Mouse (Mus musculus) frontal cortex, adult (tissue): Measurements from ENCODE around the gene Taf4.

ENCODE experiments used
- ATAC-seq: cut with Nextera tagmentation; 2 replicates; pipeline ENCODE4 v1.9.2; 2017; ENCODE audit warnings: mild to moderate bottlenecking, moderate library complexity, mixed read lengths; ENCODE audit not compliant: low TSS enrichment

The Taf4 gene

DNA sequence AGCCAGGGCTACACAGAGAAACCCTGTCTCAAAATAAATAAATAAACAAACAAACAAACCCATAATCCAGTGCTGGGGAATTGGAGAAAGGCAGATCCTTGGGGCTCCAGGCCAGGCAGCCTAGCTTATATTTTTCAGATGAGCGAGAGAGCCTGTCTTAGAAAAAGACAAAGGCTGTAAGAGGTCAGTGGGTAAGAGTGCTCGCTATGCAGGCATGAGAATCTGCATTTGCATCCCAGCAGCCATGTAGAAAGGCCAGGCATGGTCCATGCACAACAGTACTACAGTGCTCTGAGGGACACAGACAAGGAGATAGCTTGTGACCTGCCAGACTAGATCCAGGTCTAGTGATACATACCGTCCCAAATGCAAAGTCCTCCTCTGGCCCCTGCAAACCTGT lies 6.3 kb upstream of the Taf4 start:
- ATAC-seq, result no peak

DNA sequence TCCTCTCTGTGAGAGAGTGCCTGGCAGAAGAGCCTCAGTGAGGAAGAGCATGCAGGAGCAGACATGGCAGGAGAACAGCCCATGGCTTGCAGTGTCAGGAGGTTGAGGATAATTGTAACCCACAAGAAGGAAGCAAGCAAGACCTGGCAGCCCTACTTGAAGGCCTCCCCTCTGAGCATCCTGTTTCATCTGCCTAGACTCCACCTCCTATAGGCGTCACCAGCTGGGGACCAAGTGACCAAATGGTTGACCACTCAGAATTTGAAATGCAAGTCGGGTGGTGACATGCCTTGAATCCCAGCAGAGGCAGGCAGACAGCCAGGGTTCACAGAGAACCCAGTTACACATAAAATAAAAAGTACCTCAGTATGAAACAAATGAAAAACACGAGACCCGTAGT lies 4.2 kb upstream of the Taf4 start:
- no peak for ATAC-seq

DNA sequence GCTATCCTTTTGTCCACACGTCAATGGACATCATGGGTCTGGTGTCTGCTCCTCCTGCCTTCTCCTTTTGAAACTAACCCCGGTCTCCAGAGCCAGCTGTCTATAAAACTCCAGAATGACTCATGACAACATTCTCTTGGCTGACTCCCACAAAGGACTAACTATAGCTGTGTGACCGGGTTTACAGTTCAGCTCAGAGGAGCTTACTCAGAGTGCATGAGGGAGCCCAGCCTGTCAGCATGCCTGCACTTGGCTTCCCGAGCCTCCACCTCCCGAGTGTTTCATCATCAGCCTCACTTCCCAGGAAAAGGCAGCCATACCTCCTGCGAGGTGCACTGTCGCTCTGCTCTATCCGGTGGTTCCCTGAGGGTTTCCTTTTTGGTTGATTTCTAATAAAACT lies 3.4 kb upstream of the Taf4 start:
- peak; percentile 63 for ATAC-seq

DNA sequence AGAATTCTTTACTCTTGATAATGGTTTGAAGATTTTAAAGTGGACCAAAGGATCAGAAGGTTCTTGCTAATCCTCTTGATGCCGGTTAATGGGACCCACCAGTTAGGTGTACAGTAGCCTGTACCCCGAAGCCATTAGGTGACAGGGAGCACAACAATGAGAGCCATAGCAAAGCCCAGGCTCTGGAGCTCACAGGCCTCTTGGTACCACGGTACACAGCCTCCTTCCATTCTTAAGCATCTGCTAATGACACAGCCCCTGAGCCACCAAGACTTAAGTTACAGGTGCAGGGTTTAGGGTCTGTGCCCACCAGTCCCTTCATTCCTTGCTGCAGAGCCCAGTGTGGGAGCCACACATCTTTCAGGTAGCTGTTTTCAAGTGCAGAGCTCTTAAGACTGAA lies 1.8 kb upstream of the Taf4 start:
- ATAC-seq, result no peak

DNA sequence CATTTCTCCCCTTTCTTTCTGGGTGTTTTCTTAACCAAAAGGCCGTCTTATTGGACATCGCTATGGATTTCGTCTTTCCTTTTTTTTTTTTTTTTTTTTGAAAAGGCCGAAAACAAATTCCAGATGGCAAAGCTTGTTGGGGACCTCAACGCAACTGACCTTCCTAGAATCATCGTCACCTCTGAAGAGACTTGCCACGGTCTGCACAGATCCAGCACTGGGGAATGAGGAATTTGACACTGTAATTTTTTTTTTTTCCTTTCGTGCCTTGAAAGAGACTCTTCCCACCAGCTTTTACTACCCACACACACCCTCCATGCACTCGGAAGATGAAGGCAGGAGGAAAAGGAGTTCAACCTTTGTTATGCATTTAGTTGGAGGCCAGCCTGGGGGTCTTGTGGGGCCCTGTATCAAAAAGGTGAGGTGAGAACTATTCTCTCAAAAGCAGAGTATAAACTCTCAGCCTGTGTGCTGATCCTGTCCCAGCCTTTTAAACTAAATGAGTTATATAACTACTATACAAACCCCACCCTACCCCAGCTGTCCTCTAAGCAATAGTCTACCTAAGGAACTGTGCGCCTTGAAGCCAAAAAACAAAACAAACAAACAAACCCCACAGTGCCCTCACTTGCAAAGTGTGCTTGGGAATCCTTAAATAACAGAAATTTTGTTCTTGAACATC lies 1.0 kb upstream of the Taf4 start:
- ATAC-seq, result peak; percentile 32

DNA sequence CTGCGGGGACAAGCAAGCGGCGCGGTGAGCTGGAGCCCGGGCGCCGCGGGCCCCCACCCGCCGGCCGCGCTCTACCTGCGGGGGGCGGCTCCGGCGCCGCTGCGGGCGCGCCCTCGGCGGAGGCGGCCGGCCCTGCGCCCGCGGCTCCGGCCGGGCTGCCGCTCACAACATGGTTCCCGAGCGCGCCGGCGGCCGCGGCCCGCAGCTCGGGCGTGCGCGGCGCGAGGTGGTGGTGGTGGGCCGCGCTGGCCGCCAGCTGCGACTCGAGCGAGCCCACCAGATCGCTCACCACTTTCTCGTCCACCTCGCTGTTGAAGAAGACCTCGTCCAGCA lies 185 bp downstream of the Taf4 start:
- 0 out of 2 replicates have a peak, but pooled peaks have one; percentile 6 for ATAC-seq

DNA sequence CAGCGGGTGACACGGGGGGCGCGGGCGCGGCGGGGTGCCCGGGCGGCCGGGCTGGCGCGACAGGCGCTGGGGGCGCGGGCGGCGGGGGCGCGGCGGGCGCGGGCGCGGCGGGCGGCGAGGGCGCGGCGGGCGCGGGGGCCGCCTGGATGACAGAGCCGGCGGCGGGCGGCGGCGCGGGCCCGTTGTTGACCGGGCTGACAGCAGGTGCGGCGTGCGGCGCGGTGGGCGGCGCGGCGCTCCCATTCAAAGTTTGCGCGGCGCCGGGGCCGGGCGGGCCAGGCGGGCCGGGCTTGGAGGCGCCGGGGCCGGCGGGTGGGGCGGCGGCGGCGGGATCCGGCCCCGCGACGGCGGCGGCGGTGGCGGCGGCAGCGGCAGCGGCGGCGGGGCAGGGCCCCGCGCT lies 595 bp downstream of the Taf4 start:
- ATAC-seq, result no peak

DNA sequence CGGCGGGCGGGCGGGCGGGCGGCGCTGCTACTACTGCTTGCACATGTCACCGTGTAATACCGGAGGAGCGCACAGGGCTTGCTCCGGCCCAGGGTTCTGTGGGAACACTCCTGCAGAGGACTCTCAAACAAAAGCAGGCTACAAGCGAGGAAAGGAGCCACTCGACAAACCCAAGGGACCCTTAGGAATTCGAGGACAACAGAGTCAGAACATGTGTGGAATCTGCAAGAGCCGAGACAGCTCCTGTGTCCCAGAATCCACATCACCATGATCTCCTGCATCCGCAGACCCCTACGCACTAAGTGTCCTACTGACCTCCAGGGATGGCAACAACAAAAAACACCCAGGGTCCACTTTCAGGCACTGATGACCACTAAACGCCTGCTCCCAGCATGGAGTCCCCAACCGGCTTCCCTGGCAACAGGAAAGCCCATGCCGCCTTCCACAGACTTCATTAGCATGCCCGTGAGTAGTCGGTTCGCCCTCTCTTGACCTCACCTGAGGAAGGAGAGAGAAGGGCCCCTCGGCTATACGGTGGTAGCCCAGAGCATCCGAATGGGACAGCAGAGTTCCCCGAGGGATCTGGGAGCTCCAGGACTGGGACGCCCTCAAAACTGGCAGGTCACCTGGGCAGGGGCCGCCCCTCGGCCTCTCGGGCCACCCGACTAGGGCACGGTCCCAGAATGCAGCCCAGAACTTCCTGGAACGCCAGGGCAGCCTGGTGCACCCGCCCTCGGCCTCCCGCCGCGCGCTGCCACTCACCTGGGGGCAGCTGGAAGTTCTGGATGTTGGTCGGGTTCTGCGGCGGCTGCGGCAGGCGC lies 1.6 kb downstream of the Taf4 start:
- no peak for ATAC-seq

DNA sequence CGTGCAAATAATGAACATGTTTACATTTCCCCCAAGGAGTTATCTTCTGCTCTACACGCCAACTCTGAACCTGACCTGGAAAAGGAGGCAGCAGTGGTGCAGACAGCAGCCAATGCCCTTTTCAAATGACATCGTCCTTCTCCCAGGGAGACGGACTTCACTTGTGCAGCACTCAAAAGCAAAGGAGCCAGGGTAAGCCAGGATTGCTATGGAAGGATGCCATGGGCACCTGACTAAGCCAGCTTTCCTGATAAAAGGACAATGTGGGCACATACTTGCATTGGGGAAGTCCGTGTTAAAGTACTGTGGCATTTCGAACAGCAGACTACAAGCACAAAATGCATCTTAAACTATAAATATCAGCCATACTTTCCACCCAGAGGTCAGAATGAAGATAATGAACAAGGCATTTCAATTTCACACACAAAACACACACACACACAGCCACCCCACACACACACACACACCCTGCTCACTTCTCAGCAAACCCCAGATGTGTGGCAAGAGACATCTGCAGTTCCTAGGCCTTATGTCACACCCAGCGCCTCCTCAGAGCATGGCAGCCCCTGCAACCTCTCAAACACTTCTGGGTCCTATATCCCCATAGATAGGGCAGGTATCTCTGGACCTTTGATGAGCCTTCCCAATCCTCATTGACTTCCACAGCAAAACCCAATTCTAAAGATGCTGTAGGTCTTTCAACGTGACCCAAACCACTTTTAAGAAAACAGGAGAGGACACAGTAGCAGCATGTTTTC lies 2.4 kb downstream of the Taf4 start:
- no peak for ATAC-seq

DNA sequence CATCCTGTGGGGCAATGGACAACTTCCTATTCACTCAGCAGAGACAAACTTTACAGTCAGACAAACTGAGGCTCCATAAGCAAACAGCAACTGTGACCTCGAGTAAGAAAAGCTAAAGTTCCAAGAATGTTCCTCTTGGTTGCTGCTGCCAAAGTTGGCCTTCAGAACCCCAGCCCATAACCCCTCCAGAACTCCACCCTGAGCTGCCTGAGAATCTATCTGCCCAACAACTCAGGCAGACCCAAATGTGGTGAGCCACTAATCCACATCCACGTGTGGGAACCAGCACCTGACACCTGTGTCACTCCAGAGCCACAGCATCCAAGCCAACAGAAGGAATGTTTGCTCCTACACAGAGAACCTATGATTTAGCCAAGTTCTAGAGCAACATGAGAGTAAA lies 4.0 kb downstream of the Taf4 start:
- no peak for ATAC-seq

DNA sequence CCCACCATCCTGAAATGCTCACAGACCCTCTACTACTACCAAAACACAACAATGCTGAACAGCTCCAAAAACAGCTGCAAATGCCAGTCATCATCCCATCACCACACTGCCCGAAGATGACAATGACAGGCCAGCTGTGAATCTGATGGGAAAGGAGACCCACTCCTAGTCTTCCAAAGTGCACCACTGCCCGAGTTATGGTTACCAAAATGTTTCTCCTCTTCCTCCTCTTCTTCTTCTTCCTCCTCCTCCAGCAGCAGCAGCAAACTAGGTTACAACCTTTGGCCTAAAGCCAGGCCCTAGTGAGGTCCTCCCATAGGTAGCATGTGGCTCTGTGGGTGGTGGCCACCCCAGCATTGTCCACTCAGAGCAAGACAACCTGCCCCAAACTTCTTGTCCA lies 4.6 kb downstream of the Taf4 start:
- ATAC-seq, result no peak

DNA sequence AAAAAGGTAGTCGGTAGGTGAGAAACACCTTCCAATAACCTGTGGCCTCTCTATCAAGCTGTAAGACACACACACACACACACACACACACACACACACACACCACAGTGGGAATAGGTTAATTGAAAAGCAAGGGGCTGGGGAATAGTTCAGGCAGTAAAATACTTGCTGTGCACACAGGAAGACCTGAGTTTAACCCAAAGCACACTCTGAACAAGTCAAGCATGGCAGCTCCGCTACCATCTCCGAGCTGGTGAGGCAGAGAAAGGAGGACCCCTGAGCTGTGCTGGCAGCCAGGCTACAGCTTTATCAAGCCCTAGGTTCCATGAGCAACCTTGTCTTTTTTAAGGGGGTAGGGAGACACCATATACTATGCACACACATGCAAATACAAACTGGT lies 7.3 kb downstream of the Taf4 start:
- no peak for ATAC-seq

DNA sequence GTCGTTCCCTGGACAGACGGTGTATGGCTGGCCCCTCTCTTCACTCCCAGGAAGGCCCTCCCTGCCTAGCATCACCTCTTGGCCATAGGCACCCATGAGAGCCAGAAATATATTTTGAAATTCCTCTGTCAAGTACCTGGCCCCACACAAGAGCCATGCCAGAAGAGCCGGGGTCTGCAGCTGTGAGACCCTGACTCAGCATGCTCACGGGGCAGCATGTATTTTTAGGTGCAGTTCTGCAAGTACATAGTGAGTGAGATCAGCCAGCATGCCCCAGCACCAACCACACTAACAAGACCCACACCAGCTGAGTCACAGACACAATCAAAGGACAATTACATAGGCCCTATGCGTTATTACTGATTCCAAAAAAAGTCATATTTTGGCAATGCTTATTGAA lies 8.8 kb downstream of the Taf4 start:
- no peak for ATAC-seq

DNA sequence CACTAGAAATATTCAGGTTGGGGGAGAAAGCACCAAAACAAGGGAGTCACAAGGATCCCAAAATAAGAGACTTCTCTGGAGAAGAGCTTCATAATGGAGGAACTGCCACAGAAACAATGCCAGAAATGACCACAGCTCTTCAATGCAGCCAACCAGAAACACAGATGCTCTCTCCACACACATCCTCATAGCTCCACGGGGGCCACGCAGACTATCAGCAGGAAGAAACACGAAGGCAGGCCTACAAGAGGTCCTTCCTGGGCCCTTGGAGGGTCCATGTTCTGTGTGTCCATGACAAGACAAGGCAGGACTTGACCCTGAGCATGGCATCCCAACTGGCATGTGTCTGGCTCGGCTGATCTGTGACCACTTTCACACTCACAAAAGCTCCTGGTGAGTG lies 15.0 kb downstream of the Taf4 start:
- ATAC-seq, result no peak

DNA sequence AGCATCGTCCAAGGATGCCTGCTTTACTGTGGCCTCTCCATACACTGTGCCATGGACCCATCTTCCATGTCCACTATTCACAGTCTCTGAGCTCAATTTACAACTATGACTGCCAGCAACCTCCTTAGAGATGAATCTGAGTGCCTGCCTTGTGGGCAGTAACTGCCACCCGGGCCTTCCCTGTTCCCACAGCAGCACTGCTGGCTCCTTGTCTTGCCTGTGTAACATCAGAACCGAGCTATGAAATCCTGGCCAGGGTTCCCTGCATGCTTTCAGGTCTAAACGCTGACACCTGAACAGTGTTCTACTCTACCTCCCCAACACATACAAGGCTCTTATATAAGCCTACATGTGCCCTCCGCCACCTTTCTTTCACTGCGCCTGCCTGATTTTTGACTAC lies 16.1 kb downstream of the Taf4 start:
- ATAC-seq, result 0 out of 2 replicates have a peak, but pooled peaks have one; percentile 33

DNA sequence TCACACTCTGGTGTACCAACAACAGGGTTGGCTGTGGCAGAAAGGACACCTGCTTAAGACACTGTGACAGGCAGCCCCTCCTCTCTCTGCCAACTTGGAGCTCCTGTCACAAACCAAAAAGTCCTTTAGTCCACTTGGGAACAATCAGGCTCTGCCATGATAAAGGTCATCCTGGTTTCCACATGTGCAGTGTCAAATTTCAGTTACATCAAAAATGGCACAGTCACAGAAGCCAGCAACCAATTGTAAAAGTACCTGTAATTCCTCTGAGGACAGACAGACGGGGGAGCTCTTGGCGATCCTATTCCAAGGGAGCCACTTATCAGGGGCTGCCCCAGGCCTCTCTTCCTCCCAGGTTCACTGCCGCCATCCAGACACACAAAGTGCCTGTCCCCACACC lies 17.1 kb downstream of the Taf4 start:
- ATAC-seq, result no peak

DNA sequence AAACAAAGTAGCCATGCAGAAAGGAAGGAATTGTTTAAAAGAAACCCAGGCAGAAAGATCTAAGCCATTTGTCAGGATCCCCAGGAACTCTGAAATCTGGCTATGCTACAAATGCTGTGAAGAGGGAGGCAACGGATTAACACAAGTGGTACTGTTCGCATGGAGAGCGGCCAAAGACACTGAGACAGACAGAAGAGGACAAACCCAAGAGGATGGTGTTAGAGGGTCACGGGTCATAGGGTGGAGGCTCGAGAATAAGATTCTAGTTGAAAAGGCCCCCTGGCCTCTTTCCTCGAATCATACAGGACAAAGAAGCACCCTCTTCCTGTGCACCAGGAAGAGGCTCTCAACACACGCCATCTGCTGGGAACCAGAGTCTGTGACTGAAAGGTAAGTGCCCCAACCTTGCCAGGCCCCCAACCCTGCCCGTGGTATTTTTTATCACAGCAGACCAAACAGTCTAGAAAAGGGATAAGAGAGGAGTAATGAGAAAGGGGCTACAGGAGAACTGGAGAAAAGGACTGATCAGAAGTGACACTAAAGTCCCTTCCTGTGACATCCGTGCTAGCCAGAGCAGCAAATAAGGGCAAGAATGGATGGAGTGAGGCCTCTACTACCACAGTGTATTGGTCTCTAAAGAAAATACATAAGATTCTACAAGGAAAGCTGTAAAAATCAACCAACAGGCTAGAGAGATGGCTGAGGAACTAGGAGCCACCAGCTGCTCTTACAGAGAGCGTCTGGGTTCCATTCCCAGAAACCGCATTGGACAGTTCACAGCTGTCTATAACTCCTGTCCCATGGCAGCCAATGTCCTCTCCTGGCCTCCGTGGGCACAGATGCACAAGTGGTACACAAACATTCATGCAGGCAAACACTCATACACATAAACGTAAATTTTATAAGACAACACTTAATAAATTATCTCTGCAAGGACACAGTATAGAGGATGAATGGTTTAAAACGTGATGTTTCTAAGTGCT lies 24.6 kb downstream of the Taf4 start:
- no peak for ATAC-seq

DNA sequence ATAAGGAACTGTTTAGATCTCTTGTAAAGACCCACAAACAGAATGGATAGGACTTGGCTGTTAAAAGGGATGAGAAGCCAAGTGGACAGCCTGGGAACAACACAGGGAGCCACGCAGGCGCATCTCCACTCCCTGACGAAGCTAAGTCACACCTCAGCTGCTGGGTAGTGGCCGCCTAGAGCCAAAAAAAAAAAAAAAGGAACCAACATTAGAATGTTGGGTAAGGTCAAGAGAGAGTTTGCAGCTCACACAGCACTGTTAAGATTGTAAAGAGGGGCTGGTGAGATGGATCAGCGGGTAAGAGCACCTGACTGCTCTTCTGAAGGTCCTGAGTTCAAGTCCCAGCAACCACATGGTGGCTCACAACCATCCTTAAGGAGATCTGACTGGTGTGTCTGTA lies 27.6 kb downstream of the Taf4 start:
- ATAC-seq, result no peak

DNA sequence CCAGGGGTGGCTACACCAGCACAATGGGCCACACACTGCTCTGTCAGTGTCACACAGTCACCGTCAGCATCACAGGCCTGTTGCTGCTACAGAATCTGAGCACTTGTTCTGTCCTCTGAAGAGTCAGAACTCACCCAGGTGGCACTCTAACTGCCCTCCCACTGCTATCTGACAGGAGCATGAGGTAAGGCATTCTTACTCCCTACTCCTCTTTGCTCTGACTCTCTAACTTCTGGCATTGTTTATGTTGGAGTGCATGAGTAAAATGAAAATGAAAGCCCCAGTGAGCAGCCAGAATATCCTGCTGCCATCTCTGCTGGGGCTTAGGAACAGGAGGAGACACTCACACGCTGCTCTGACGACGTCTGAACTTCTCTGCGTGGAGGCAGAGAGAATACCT lies 28.8 kb downstream of the Taf4 start:
- peak; percentile 60; the same call in 1 of the 2 replicates for ATAC-seq

DNA sequence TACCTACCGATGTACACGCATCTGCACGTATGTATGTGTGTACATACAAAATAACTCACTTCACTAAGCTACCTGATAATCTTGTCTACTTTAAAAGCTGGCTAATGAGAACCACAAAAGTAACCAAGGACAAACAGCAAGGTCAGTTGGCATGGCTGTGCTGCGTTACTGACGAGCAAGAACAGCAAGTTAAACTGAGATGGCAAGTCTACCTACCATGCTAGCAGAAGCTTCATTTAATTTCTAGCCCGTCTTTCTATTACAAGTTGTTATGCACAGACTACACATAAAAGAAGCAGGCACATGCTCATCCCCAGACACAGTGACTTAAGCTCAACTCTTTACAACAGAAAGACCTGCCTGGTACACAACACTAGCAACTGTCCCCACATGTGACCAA lies 29.9 kb downstream of the Taf4 start:
- ATAC-seq, result no peak

DNA sequence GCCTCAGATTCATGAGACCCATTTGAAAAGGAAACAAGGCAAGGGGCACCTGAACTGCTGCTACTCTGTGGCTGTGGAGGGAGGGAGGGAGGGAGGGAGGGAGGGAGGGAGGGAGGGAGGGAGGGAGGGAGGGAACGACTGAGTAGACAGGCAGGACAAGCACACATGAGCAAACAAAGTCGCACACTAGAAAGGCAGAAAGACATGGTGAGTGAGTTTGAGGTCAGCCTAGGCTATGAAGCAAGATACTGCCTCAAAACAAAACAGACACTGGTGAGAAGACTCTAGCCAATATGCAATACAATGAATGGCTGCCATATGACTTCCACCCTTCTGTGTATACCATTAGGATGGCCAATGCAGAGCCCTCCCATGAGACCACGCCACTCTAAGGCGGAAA lies 31.4 kb downstream of the Taf4 start:
- ATAC-seq, result no peak

DNA sequence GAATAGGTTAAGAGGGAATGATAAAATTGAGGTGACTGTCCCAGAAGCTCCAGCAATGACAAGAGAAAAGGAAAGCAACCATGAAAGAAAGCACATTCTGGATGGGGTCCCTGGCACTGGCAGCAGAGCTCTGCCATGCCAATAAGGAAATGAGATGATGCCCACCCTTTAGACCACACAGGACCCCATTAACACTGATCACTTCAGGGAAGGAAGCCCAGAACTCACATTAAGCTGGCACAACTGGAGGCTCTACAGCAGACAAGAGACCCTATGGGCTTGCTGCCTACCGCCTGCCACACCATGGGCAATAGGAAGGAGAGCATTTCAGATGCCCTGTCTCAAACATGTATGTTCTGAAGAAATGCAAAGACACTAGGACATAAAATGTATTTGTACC lies 34.8 kb downstream of the Taf4 start:
- ATAC-seq, result no peak
